Mouse (Mus musculus): ENCODE data around the gene Abhd4. TPM values are rescaled to one million over a fixed set of nuclear protein-coding genes. Genes with fewer than 3 reads are reported as not detected.

Abhd4 gene
- total RNA-seq (2021) = 10 to 100 TPM; 50.3 to 51.0 TPM
- long read RNA-seq, experiment 1, transcript Abhd4-201 (7 exons, 2,401 nt) = major isoform, 110 of 133 reads
- long read RNA-seq, experiment 1, transcript Abhd4-202 (7 exons, 2,508 nt) = minor isoform, 10 of 133 reads
- long read RNA-seq, experiment 1, partial matches to known transcripts = 5 of 133 reads
- long read RNA-seq, experiment 1, other reads (novel, unspliced or antisense) = 8 of 133 reads
- long read RNA-seq, experiment 2, transcript Abhd4-202 (7 exons, 2,508 nt) = minor isoform, 12 of 112 reads
- long read RNA-seq, experiment 2, transcript Abhd4-201 (7 exons, 2,401 nt) = major isoform, 88 of 112 reads
- long read RNA-seq, experiment 2, partial matches to known transcripts = 4 of 112 reads
- long read RNA-seq, experiment 2, other reads (novel, unspliced or antisense) = 8 of 112 reads

DNA sequence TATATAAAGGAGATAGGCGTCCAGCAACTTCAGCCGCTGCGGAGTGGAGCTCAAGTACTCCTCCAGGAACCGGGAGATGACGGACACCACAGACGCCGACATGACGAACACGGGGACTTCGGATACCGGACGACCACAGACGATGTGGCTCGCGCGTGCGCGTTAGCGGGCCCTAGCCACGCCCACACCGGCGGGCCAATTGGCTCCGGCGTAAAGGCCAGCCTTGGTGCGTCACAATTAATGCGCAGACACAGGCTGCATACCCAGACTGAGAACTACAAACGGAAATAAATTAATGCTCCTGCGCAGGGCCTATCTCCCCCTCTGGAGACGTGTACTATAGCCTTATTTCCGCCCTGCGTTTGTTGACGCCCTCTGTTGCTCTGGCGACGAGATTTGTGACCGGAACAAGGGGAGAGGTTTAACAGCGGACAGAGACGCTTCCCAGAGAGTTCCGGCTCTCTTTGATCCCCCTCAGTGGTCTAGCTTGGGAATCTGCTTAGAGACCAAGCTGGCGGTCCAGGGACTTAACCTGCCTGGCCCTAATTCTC lies at the start of gene Abhd4, which contains the start of gene Dad1:
Gene Abhd4, plus strand, starts transcription at position 448 of the 551 bp plus-strand sequence.
Gene Dad1, minus strand, starts transcription at position 364 of the 551 bp plus-strand sequence.
- intact Hi-C loops (cut with DNase I) = loop anchor here (5.0 kb wide), 1 partner anchor 108 kb away; the partner anchor contains the start of gene Oxa1l
- DNase-seq (ENCODE audit: low spot score in 2 of 2) = peak; percentile 98 to 99

GRCm38 (mm10) chr14:54204311-54204710 lies 49.7 kb upstream of the Abhd4 start:
- intact Hi-C loops (cut with DNase I) = no loop called here
- no peak for DNase-seq (ENCODE audit: low spot score in 2 of 2)

GRCm38 (mm10) chr14:54204786-54205185 lies 49.2 kb upstream of the Abhd4 start:
- intact Hi-C loops (cut with DNase I) = no loop called here
- DNase-seq (ENCODE audit: low spot score in 2 of 2) = no peak

DNA sequence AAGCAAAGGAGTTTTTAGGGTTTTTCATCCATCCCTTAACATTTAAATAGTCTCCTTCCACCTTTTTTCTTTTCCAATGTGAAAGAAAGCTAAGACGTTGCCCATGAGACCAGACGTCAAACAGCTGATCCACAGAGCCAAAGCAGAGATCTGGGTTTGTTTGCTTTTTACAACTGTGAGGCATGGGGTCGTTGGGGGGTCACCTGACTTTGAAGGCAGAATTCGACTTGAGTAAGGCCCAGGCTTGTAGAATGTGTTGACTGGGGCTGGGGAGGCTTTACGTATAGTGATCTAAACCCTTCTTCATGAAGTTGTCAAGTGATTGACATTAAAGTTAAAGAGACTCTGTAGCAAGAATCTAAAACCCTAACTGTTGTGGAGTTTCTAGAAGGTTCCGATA lies 48.1 kb upstream of the Abhd4 start:
- intact Hi-C loops (cut with DNase I) = no loop called here
- no peak for DNase-seq (ENCODE audit: low spot score in 2 of 2)

DNA sequence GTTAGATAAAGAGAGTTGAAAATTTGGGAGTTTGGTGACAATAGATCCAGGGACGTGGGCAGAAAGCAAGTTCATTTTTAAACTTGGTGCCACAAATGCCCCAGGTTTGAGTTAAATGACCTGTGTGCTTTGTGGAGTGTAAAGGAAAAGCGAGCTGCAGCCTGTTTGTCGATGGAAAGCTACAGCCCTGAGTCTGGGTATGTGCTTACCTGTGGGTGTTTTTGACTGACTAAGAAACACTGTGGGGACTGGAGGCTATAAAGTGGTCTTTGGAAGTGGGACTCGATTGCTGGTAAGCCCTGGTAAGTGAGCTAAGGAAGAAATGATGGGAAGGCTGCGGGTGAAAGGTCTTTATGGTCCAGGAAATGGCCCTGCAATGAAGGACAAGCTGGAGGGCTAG lies 47.7 kb upstream of the Abhd4 start:
- intact Hi-C loops (cut with DNase I) = no loop called here
- no peak for DNase-seq (ENCODE audit: low spot score in 2 of 2)

DNA sequence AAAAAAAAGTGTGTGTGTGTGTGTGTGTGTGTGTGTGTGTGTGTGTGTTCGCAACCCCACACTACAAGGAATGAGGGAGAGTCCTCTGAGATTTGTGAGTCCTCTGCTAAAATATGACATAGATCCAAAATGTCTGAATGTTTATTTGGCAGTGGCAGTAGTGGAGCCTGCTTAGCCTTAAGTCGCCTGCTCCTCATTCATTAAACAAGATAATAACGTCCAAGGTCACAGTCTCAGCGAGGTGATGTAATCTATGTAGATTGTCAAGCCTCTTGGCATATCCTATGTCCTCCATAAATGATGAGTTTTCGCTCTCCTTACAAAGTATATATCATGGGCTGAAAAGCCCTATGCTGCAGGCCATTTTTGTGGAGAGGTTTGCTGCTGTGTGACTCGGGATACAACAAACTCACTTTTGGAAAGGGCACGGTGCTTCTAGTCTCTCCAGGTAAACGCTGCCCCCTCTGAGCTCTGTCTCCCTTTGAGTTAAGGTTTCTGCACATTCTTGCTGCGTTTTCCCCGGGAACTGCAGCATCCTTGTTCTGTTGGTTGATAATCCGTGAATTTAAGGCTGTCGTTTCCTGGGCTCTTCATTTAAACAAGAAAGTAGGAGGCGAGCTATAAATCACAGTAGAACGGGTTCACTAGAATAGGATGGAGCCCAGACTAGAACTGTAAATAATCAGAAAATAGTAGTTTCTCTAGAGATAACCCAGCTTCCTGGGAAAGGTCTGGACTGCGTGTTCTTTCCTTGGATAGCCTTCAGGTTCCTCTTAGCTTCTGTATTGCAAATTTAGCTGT lies 47.0 kb upstream of the Abhd4 start:
- no peak for DNase-seq (ENCODE audit: low spot score in 2 of 2)
- intact Hi-C loops (cut with DNase I) = no loop called here

DNA sequence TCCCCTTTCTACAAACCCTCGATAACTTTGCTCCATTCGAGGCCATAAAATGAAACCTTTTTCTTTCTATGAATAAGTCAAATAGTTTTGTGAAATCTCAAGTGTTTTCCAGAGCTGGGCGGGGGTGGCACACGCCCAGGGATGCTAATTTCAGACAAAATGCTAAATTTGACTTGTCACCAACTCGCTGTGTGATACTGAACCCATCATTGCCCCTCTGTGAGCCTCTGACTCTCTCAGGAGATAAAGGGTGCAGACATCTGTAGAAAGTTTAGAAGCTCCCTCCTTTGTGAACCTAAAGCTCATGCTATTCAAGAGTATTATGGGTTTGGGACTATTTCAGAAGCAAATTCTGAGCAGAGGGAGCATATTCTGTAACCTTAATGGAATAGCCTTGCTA lies 46.1 kb upstream of the Abhd4 start:
- no peak for DNase-seq (ENCODE audit: low spot score in 2 of 2)
- intact Hi-C loops (cut with DNase I) = no loop called here

GRCm38 (mm10) chr14:54208741-54209140 lies 45.2 kb upstream of the Abhd4 start:
- intact Hi-C loops (cut with DNase I) = no loop called here
- no peak for DNase-seq (ENCODE audit: low spot score in 2 of 2)

- intact Hi-C loops (cut with DNase I) = no loop called here
- DNase-seq (ENCODE audit: low spot score in 2 of 2) = no peak
Measured at GRCm38 (mm10) chr14:54209932-54210331, 44.1 kb upstream of the Abhd4 start.

- no peak for DNase-seq (ENCODE audit: low spot score in 2 of 2)
Measured at GRCm38 (mm10) chr14:54210401-54210800, 43.6 kb upstream of the Abhd4 start.

GRCm38 (mm10) chr14:54211199-54211598 lies 42.8 kb upstream of the Abhd4 start:
- DNase-seq (ENCODE audit: low spot score in 2 of 2) = no peak
- intact Hi-C loops (cut with DNase I) = no loop called here

More at GRCm38 (mm10) chr14:54210401-54210800, 43.6 kb upstream of the Abhd4 start:
- intact Hi-C loops (cut with DNase I) = no loop called here

- intact Hi-C loops (cut with DNase I) = no loop called here
- no peak for DNase-seq (ENCODE audit: low spot score in 2 of 2)
Measured at GRCm38 (mm10) chr14:54211755-54212154, 42.2 kb upstream of the Abhd4 start.

GRCm38 (mm10) chr14:54213734-54214133 lies 40.3 kb upstream of the Abhd4 start:
- intact Hi-C loops (cut with DNase I) = no loop called here
- DNase-seq (ENCODE audit: low spot score in 2 of 2) = no peak

- intact Hi-C loops (cut with DNase I) = no loop called here
- no peak for DNase-seq (ENCODE audit: low spot score in 2 of 2)
Measured at GRCm38 (mm10) chr14:54214477-54214876, 39.5 kb upstream of the Abhd4 start.

GRCm38 (mm10) chr14:54214901-54215300 lies 39.1 kb upstream of the Abhd4 start:
- intact Hi-C loops (cut with DNase I) = no loop called here
- no peak for DNase-seq (ENCODE audit: low spot score in 2 of 2)

- DNase-seq (ENCODE audit: low spot score in 2 of 2) = no peak
- intact Hi-C loops (cut with DNase I) = no loop called here
Measured at GRCm38 (mm10) chr14:54216126-54216525, 37.9 kb upstream of the Abhd4 start.

GRCm38 (mm10) chr14:54218233-54218632 lies 35.8 kb upstream of the Abhd4 start:
- no peak for DNase-seq (ENCODE audit: low spot score in 2 of 2)
- intact Hi-C loops (cut with DNase I) = no loop called here

GRCm38 (mm10) chr14:54218721-54219120 lies 35.3 kb upstream of the Abhd4 start:
- no peak for DNase-seq (ENCODE audit: low spot score in 2 of 2)
- intact Hi-C loops (cut with DNase I) = no loop called here

GRCm38 (mm10) chr14:54219256-54219655 lies 34.7 kb upstream of the Abhd4 start:
- DNase-seq (ENCODE audit: low spot score in 2 of 2) = no peak
- intact Hi-C loops (cut with DNase I) = no loop called here

- no peak for DNase-seq (ENCODE audit: low spot score in 2 of 2)
- intact Hi-C loops (cut with DNase I) = loop anchor here (10.0 kb wide), 2 partner anchors 275 to 355 kb away; partner anchors contain the start of gene Ajuba
Measured at GRCm38 (mm10) chr14:54219849-54220248, 34.1 kb upstream of the Abhd4 start.
